Mouse (Mus musculus) splenic B cell, adult 2 months (primary cell): ENCODE results near the gene Dync1h1.

ENCODE experiments used
- DNase-seq: peaks from one replicate; pipeline ENCODE4 v3.0.0-alpha.2; 2011; ENCODE audit warnings: low read depth, low spot score
- H3K27me3 ChIP-seq: 2 replicates; pipeline ENCODE4 v1.6.1; 2012; ENCODE audit warnings: mild to moderate bottlenecking, low read length, moderate library complexity, mixed read lengths; ENCODE audit not compliant: control insufficient read depth, poor library complexity, insufficient read depth, severe bottlenecking
- H3K36me3 ChIP-seq: 2 replicates; pipeline ENCODE4 v1.6.1; 2012; ENCODE audit warnings: mild to moderate bottlenecking, low read length, moderate library complexity, mixed read lengths; ENCODE audit not compliant: control insufficient read depth, poor library complexity, insufficient read depth, severe bottlenecking

Dync1h1 gene

GRCm38 (mm10) chr12:110601241-110602218 is at the start of gene Dync1h1:
Gene Dync1h1 (plus strand): TSS chr12:110601452.
- DNase-seq: peak; percentile 95
- no peaks in the 10 kb centered on the region for H3K27me3 ChIP-seq
- H3K36me3 ChIP-seq: no peaks in the 10 kb centered on the region

GRCm38 (mm10) chr12:110552113-110552512 is 49.1 kb upstream of the Dync1h1 start:
- no peaks in the 10 kb centered on the region for H3K27me3 ChIP-seq
- no peak for DNase-seq
- peaks cover 10% of the 10 kb centered on the region for H3K36me3 ChIP-seq

GRCm38 (mm10) chr12:110553362-110553761 is 47.9 kb upstream of the Dync1h1 start:
- H3K36me3 ChIP-seq: peaks cover 7% of the 10 kb centered on the region
- H3K27me3 ChIP-seq: no peaks in the 10 kb centered on the region
- DNase-seq: no peak

GRCm38 (mm10) chr12:110555536-110556240 is 45.6 kb upstream of the Dync1h1 start:
- no peak for DNase-seq
- Histone ChIP-seq H3K36me3 (peaks cover 9% of the 10 kb centered on the region), H3K27me3 (no peaks in the 10 kb centered on the region)

- Histone ChIP-seq H3K36me3 (peaks cover 7% of the 10 kb centered on the region), H3K27me3 (no peaks in the 10 kb centered on the region)
- DNase-seq: no peak
These were observed 44.2 kb upstream of the Dync1h1 start for GRCm38 (mm10) chr12:110556861-110557628.

GRCm38 (mm10) chr12:110558175-110558574 is 43.1 kb upstream of the Dync1h1 start:
- H3K36me3 ChIP-seq: peaks cover 8% of the 10 kb centered on the region
- H3K27me3 ChIP-seq: no peaks in the 10 kb centered on the region
- no peak for DNase-seq

- peaks cover 20% of the 10 kb centered on the region for H3K36me3 ChIP-seq
- DNase-seq: no peak
- no peaks in the 10 kb centered on the region for H3K27me3 ChIP-seq
These were observed 37.9 kb upstream of the Dync1h1 start for GRCm38 (mm10) chr12:110563383-110563782.

GRCm38 (mm10) chr12:110564848-110565247 is 36.4 kb upstream of the Dync1h1 start:
- no peaks in the 10 kb centered on the region for H3K27me3 ChIP-seq
- H3K36me3 ChIP-seq: peaks cover 19% of the 10 kb centered on the region
- DNase-seq: no peak

GRCm38 (mm10) chr12:110566366-110566765 is 34.9 kb upstream of the Dync1h1 start:
- H3K36me3 ChIP-seq: peaks cover 19% of the 10 kb centered on the region
- H3K27me3 ChIP-seq: no peaks in the 10 kb centered on the region
- no peak for DNase-seq

- H3K27me3 ChIP-seq: no peaks in the 10 kb centered on the region
- H3K36me3 ChIP-seq: peaks cover 7% of the 10 kb centered on the region
- no peak for DNase-seq
These were observed 30.2 kb upstream of the Dync1h1 start for GRCm38 (mm10) chr12:110571050-110571449.

GRCm38 (mm10) chr12:110572351-110572750 is 28.9 kb upstream of the Dync1h1 start:
- no peak for DNase-seq
- H3K27me3 ChIP-seq: no peaks in the 10 kb centered on the region
- H3K36me3 ChIP-seq: peaks cover 5% of the 10 kb centered on the region

GRCm38 (mm10) chr12:110573635-110574034 is 27.6 kb upstream of the Dync1h1 start:
- Histone ChIP-seq H3K36me3 (peaks cover 1% of the 10 kb centered on the region), H3K27me3 (no peaks in the 10 kb centered on the region)
- DNase-seq: no peak

- Histone ChIP-seq H3K27me3 (no peaks in the 10 kb centered on the region), H3K36me3 (no peaks in the 10 kb centered on the region; the same call in none of the 2 replicates)
- no peak for DNase-seq
These were observed 25.3 kb upstream of the Dync1h1 start for GRCm38 (mm10) chr12:110575926-110576325.

- H3K27me3 ChIP-seq: no peaks in the 10 kb centered on the region
- H3K36me3 ChIP-seq: no peaks in the 10 kb centered on the region; the same call in none of the 2 replicates
- DNase-seq: no peak
These were observed 22.9 kb upstream of the Dync1h1 start for GRCm38 (mm10) chr12:110578333-110578732.
